Mouse (Mus musculus) kidney, embryonic 15.5 days (tissue): ENCODE results near the gene Lifr. TPM values are rescaled to one million over a fixed set of nuclear protein-coding genes. Genes with fewer than 3 reads are reported as not detected.
A peak's percentile ranks its signal among the peaks of the same experiment; 100 is the strongest.

Experiments
- ATAC-seq: fragments of 200-750 bp; cut with Nextera tagmentation; replicated peaks from 2 replicates; pipeline ENCODE4 v1.8.0; 2017; ENCODE audit warnings: moderate TSS enrichment; ENCODE audit not compliant: low FRiP score
- H3K27ac ChIP-seq: fragments of 300-500 bp; sonication (generic); 2 replicates; pipeline ENCODE4 v1.5.1; 2015; ENCODE audit warnings: mild to moderate bottlenecking, inconsistent platforms
- H3K27me3 ChIP-seq: fragments of 300-500 bp; sonication (generic); 2 replicates; pipeline ENCODE4 v1.6.1; 2015; ENCODE audit warnings: inconsistent platforms
- H3K36me3 ChIP-seq: fragments of 300-500 bp; sonication (generic); 2 replicates; pipeline ENCODE4 v1.6.1; 2015; ENCODE audit warnings: inconsistent platforms
- H3K4me1 ChIP-seq: fragments of 300-500 bp; sonication (generic); 2 replicates; pipeline ENCODE4 v1.6.1; 2015; ENCODE audit warnings: inconsistent platforms
- H3K4me2 ChIP-seq: fragments of 300-500 bp; sonication (generic); 2 replicates; pipeline ENCODE4 v1.6.1; 2015; ENCODE audit warnings: moderate library complexity, mild to moderate bottlenecking, inconsistent platforms
- H3K4me3 ChIP-seq: fragments of 300-500 bp; sonication (generic); replicated peaks from 2 replicates; pipeline ENCODE4 v1.5.1; 2015; ENCODE audit warnings: mild to moderate bottlenecking, inconsistent platforms
- H3K9ac ChIP-seq: fragments of 300-500 bp; sonication (generic); 2 replicates; pipeline ENCODE4 v1.6.1; 2015; ENCODE audit warnings: mild to moderate bottlenecking, inconsistent platforms
- H3K9me3 ChIP-seq: fragments of 300-500 bp; sonication (generic); replicated peaks from 2 replicates; pipeline ENCODE4 v1.6.1; 2016; ENCODE audit warnings: inconsistent platforms
- WGBS: fragments of 180-500 bp; shearing (Covaris S2); methylation state at CpG from one replicate; pipeline ENCODE4 v1.1.7; 2015; ENCODE audit warnings: mixed read lengths; 5-methylcytosine and 5-hydroxymethylcytosine counted together
- polyA plus RNA-seq: library from polyadenylated mRNA; unstranded; fragments of >200 nt; fragmentation: Nextera tagmentation; extraction: Ambion mirVana; gene quantifications from 2 replicates; pipeline ENCODE4 v1.2.1, GENCODE M21; 2015

The Lifr gene
- polyA plus RNA-seq, 1 experiment from 2014 or later = 22.3 TPM

DNA sequence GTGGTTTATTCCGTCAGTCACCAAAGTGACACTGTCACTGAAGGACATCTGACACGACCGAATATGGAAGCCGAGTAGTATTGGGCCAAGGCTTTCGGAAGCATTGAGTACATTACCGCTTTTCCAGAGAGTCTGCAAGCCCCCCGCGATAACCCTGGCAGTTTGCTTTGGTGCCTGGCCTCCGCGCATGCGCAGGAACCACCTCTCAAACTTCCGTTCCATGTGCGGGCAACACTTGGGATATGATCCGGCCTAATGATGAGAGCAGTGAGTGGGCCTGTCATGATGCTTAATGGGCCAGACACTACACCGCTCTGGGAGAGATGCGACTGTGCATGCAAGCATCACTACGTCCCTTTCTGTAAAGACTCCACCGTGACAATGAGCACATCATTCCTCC lies 59.4 kb downstream of the Lifr start:
- Histone ChIP-seq H3K9me3 (no peaks in the 10 kb centered on the region), H3K4me2 (no peak overlapping the region), H3K4me3 (no peak overlapping the region), H3K9ac (no peak overlapping the region), H3K27me3 (no peaks in the 10 kb centered on the region), H3K27ac (no peak overlapping the region), H3K36me3 (no peaks in the 10 kb centered on the region; the same call in 1 of the 2 replicates), H3K4me1 (peaks cover 37% of the 10 kb centered on the region)
- no peak for ATAC-seq
- 84% methylated on average over 18 of the region's 18 CpGs for WGBS

DNA sequence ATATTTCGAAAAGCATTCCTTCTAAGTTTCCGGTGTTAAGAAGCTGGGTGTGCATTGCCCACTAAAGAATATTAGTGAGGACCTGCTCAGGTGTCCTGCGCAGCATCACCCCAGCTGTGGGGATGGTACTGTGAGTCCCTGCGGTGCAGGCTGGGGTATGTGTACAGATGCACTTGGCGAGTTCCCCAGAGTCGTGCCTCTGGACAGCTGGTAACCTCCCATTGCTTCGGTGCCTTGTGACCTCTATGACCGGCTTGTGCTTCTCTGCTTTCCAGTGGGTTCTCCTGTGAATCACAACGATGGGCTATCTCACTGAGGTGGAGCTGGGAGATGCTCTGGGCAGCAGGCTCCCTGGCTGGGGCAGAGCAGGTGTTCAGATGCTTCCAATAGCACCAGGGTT lies 60.2 kb downstream of the Lifr start:
- H3K4me3 ChIP-seq = no peak overlapping the region
- H3K36me3 ChIP-seq = no peaks in the 10 kb centered on the region; the same call in 1 of the 2 replicates
- H3K27me3 ChIP-seq = no peaks in the 10 kb centered on the region
- peaks cover 29% of the 10 kb centered on the region for H3K4me1 ChIP-seq
- no peak overlapping the region for H3K27ac ChIP-seq
- no peak overlapping the region for H3K4me2 ChIP-seq
- no peak overlapping the region for H3K9ac ChIP-seq
- no peaks in the 10 kb centered on the region for H3K9me3 ChIP-seq
- WGBS = 78% methylated on average over 9 of the region's 9 CpGs
- no peak for ATAC-seq

DNA sequence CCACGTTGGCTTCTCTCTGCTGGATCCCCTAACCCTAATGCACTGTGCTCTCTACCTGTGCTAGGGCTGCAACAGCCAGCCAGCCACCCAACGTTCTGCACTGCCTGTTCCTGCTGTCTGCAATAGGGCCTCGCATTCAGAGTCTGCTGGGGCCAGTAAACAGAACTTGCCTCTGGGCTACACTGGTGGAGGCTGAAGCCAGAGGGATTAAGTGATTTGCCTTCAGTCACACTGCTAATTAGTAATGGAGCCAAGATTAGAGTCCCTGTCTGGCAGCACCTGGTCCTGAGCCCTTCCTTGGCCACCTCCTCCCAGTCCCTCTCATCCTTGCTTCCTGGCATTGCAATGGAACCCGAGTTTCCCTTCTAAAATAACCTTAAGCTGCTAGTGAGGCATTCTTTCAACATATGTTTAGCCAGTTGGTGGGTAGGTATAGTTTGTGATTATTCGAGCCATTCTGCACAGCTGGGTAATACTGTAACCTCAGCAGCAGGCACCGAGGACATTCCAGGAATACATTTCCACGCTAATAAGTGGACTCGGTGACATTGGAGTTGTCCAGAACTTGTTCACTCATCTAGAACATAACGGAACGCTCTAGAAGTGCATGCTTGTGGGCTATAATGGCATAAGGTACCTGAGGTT lies 61.8 kb downstream of the Lifr start:
- Histone ChIP-seq H3K4me2 (no peak overlapping the region), H3K4me3 (no peak overlapping the region), H3K4me1 (peaks cover 20% of the 10 kb centered on the region), H3K27ac (no peak overlapping the region; the same call in 1 of the 2 replicates), H3K9ac (no peak overlapping the region), H3K9me3 (no peaks in the 10 kb centered on the region), H3K36me3 (peaks cover 9% of the 10 kb centered on the region), H3K27me3 (no peaks in the 10 kb centered on the region)
- WGBS = 74% methylated on average over 10 of the region's 10 CpGs
- no peak for ATAC-seq

DNA sequence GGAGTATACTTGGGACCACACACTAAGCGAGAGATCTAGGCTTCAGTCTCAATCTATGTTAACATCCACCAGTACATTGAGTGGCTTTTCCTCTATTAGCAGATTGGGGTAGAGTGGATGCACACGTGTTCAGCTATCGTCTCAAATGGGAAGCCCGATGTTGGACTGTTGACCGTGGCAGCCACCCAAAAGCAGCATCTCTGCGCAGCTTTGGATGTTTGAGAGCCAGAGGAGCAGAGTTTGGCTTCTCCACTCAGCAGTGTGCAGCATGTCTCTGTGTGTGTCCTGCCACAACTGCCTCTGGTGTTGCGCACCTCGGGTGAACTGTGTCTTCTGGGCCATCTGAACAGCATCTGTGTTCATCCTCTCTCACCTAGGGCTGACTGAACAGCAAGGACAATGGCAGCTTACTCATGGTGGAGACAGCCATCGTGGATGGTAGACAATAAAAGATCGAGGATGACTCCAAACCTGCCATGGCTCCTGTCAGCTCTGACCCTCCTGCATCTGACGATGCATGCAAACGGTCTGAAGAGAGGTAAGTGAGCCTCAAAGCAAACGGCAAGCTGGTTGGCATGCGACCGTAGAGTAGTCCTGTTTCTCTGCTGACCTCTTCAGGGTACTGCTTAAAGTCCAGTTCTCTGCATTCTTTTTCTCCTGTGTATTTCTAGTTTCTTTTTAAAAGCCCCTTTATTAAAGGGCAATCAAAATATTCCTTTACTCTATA lies 63.8 kb downstream of the Lifr start:
- peak; percentile 24; the same call in 1 of the 2 replicates for ATAC-seq
- Histone ChIP-seq H3K36me3 (peaks cover 27% of the 10 kb centered on the region), H3K4me3 (no peak overlapping the region), H3K9ac (no peak overlapping the region), H3K4me2 (no peak overlapping the region; the same call in 1 of the 2 replicates), H3K9me3 (no peaks in the 10 kb centered on the region), H3K27me3 (no peaks in the 10 kb centered on the region), H3K27ac (peak overlapping the region; percentile 54), H3K4me1 (peaks cover 20% of the 10 kb centered on the region)
- 70% methylated on average over 15 of the region's 15 CpGs for WGBS

DNA sequence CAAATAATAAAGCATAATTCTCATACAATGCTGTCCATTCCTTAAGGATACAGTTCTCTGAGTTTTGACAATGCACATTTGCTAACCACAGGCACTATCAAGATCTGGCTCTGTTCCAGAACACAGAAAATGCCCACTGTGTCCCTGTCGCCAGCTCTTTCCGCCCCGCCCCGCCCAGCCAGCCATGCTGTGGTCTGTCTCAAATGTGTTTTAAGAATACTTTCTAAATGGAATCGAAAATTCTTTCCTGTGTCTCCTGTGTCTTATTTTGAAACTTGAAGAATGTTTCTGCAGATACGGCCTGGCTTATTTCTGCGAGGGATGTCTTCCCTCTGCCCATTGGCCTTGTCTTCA lies 64.3 kb downstream of the Lifr start:
- Histone ChIP-seq H3K27me3 (no peaks in the 10 kb centered on the region), H3K27ac (no peak overlapping the region; the same call in 1 of the 2 replicates), H3K36me3 (peaks cover 32% of the 10 kb centered on the region), H3K9me3 (no peaks in the 10 kb centered on the region), H3K4me2 (no peak overlapping the region), H3K4me3 (no peak overlapping the region), H3K4me1 (peaks cover 20% of the 10 kb centered on the region), H3K9ac (no peak overlapping the region)
- 65% methylated on average over 7 of the region's 7 CpGs for WGBS
- no peak for ATAC-seq

DNA sequence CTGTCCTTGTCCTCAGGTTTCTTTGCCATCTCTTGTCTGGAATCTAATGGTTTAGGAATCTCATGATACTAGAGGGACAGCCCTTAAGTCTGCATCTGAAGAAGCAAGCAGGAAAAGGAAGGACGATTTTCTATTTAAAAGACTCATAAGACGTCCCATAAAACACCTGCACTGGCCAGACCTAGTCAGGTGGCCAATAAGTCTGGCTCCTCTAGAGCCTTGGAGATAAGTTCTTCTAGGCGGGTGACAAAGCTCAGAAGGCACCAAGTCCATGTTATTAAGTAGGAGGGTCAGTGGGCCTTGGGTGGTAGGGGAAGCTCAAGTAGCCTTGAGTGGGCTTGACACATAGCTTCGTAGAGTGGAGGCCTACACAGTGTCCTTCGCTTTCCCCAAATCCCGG lies 67.2 kb downstream of the Lifr start:
- Histone ChIP-seq H3K4me3 (no peak overlapping the region), H3K27ac (no peak overlapping the region), H3K4me2 (no peak overlapping the region), H3K36me3 (peaks cover 54% of the 10 kb centered on the region), H3K4me1 (peaks cover 11% of the 10 kb centered on the region), H3K9me3 (no peaks in the 10 kb centered on the region), H3K9ac (no peak overlapping the region), H3K27me3 (no peaks in the 10 kb centered on the region)
- no peak for ATAC-seq
- WGBS = 91% methylated on average over 6 of the region's 6 CpGs

DNA sequence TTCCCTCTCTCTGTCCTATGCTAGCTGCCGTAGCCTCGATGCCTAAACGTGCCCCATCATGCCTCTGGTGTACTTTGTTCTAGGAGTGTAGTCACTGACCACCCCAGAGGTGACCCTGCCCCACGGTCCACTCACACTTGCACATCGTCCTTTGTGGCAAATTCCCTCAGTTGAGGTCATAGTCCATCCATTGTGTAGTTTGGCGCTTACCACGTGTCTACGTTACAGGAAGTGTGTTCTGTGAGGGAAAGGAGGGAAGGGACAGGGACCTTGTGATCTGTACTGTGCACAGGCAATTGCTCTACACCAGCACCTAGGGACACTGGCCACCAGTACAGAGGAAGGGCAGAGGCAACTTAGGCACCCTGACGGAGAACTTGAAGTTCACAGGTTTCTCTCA lies 69.5 kb downstream of the Lifr start:
- Histone ChIP-seq H3K27ac (no peak overlapping the region), H3K9ac (no peak overlapping the region), H3K27me3 (no peaks in the 10 kb centered on the region), H3K9me3 (no peaks in the 10 kb centered on the region), H3K36me3 (peaks cover 67% of the 10 kb centered on the region), H3K4me2 (no peak overlapping the region), H3K4me1 (peaks cover 11% of the 10 kb centered on the region), H3K4me3 (no peak overlapping the region)
- no peak for ATAC-seq
- 87% methylated on average over 9 of the region's 9 CpGs for WGBS

DNA sequence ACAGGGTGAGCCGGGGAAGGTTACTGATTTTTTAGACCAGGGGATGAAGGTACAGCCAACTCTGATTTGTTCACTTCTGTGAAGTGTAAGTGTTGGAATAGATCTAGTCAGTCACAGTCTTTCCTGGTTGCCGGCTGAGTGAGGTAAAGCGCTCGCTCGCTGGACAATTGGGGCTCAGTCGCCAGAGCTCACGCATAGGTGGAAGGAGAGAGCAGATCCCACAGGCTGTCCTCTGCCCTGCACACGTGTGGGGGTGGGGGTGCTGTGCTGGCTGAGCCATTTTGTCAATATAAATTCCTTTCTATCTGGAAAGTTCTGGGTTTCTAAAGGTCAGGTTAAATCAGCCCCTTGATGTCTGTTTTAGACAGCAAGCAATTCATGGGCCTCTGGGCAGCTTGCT lies 69.9 kb downstream of the Lifr start:
- Histone ChIP-seq H3K4me1 (peaks cover 11% of the 10 kb centered on the region; the same call in 1 of the 2 replicates), H3K9ac (no peak overlapping the region), H3K9me3 (no peaks in the 10 kb centered on the region), H3K4me2 (no peak overlapping the region), H3K27ac (no peak overlapping the region), H3K4me3 (no peak overlapping the region), H3K36me3 (peaks cover 69% of the 10 kb centered on the region), H3K27me3 (no peaks in the 10 kb centered on the region)
- 85% methylated on average over 8 of the region's 8 CpGs for WGBS
- ATAC-seq = no peak

DNA sequence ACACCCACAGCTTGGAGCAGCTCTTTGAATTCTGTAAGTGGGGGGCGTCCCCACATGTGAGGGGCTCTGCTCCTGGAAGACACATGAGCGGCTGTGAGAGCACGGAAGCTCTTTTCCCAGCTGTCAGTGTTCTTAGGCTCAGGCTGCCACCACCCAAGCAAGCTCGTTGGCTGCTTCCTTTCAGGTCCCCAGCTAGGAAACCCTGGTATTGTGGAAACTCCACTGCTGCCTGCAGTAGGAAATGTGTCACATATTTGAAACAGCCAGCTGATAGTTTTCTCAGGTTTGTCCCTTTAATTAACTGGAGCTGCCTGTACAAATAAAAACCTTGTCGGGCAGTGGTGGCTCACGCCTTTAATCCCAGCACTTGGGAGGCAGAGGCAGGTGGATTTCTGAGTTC lies 73.4 kb downstream of the Lifr start:
- Histone ChIP-seq H3K4me2 (no peak overlapping the region), H3K9ac (no peak overlapping the region), H3K9me3 (no peaks in the 10 kb centered on the region), H3K36me3 (peaks cover 67% of the 10 kb centered on the region), H3K4me3 (no peak overlapping the region), H3K27me3 (no peaks in the 10 kb centered on the region), H3K4me1 (peaks cover 30% of the 10 kb centered on the region), H3K27ac (0 out of 2 replicates have a peak overlapping the region, but pooled peaks have one; percentile 22)
- WGBS = 69% methylated on average over 6 of the region's 6 CpGs
- no peak for ATAC-seq

DNA sequence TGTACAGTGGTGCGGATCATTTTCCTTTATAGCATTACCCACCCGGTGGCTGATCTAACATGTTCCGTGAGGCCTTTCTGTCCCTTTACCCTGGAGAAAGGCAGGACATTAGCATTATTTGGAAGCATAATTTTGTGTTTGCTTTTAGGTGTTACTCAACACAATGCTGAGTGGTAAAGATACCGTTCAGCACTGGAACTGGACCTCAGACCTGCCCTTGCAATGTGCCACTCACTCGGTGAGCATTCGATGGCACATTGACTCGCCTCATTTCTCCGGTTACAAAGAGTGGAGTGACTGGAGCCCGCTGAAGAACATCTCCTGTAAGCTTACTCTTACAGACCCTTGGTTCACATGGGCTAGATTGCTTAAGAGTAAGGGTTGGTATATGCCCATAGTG lies 76.3 kb downstream of the Lifr start:
- H3K4me1 ChIP-seq = peaks cover 30% of the 10 kb centered on the region
- no peaks in the 10 kb centered on the region for H3K27me3 ChIP-seq
- no peak overlapping the region for H3K9ac ChIP-seq
- no peak overlapping the region for H3K4me3 ChIP-seq
- peaks cover 64% of the 10 kb centered on the region for H3K36me3 ChIP-seq
- no peak for ATAC-seq
- no peak overlapping the region for H3K27ac ChIP-seq
- no peaks in the 10 kb centered on the region for H3K9me3 ChIP-seq
- WGBS = 65% methylated on average over 9 of the region's 9 CpGs
- no peak overlapping the region for H3K4me2 ChIP-seq

DNA sequence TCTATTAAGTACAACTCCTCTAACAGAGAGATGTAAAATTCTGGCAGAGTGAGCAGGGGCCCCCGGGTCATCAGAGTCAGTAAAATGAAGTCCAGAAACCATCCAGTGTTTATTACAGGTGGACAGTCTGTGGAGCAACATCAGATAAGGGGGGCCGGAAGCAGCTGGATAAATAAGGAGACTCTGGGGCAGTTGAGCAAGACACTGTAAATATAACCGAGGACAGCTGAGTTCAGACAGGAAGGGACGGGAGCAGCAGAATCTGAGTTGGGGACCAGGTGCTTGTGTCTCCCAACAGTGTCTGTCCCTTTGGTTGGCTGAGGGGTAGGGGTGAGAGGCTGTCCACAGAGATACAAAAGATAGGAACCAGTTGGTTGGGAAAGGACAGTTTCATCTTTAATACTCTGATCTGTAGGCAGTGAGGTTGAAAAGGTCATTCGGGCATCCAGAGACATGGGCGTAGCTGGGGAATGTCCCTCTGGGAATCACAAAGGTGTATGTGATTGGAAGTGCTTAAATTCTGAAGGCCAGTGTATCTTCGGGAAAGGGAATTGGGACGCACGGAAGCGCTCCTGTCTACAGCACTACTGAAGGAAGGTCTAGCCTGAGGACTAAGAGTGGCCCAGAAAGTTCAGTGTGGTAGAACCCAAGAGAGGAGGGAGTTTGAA lies 77.0 kb downstream of the Lifr start:
- ATAC-seq = peak; percentile 69
- H3K4me3 ChIP-seq = no peak overlapping the region
- no peak overlapping the region for H3K4me2 ChIP-seq
- no peaks in the 10 kb centered on the region for H3K27me3 ChIP-seq
- WGBS = 66% methylated on average over 10 of the region's 10 CpGs
- H3K4me1 ChIP-seq = peaks cover 30% of the 10 kb centered on the region
- no peak overlapping the region for H3K9ac ChIP-seq
- H3K27ac ChIP-seq = no peak overlapping the region
- H3K36me3 ChIP-seq = peaks cover 60% of the 10 kb centered on the region
- H3K9me3 ChIP-seq = no peaks in the 10 kb centered on the region

DNA sequence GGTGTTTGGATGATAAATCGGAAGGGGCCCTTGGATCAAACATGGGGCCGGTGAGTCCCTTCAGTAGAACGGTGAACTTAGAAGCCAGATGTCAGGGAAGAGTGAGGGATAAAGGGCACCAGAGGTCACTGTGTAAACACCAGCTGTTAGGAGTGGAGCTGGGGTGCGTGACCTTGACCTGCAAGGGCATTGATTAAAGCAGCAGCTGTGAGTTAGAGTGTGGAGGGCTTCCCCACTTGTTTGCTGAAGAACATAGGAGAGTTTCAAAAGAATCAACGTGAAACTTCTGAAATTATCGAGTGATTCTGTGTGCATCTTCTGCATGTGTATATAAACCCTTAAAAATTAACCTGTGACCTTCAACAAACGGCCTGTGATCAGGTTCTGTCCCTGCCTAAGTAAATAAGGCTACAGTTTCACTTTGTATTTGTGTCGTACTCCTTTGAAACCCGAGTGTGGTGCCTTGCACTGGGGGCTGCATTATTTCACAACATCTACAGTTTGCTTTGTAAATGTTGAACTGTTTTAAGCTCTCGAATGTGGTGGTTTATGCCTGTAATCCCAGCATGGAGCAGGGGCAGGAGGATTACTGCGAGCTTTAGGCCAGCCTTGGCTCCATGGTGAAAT lies 77.6 kb downstream of the Lifr start:
- Histone ChIP-seq H3K4me2 (no peak overlapping the region), H3K9ac (no peak overlapping the region), H3K27me3 (no peaks in the 10 kb centered on the region), H3K4me1 (peaks cover 29% of the 10 kb centered on the region), H3K27ac (no peak overlapping the region), H3K4me3 (no peak overlapping the region), H3K36me3 (peaks cover 56% of the 10 kb centered on the region), H3K9me3 (no peaks in the 10 kb centered on the region)
- 0 out of 2 replicates have a peak, but pooled peaks have one; percentile 61 for ATAC-seq
- 36% methylated on average over 11 of the region's 11 CpGs for WGBS
